Mouse (Mus musculus) spleen, postnatal 14 days (tissue): ENCODE data around the gene Fancd2os.
A peak's percentile ranks its signal among the peaks of the same experiment; 100 is the strongest.

ENCODE experiments used
- DNase-seq, 2 experiments: peaks; one replicate each; pipeline ENCODE4 v3.0.0; 2021 to 2022; ENCODE audit warnings: low spot score in 2 of 2

Gene Fancd2os

DNA sequence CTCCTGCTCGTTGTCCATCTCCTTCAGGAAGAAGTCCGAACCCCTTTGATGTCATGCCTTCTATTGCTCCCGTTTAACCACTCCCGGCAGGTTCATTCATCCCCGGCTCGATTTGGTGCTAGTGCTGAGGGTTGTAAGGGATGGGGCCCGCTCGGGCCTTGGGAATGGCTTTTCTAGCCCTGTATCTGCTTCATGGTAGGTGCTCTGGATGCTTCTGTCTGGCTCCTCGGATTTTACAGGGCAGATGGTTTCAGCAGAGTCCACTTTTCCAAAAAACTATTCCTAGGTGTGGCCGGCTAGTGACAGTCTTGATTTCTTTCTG, 4.7 kb upstream of the Fancd2os start:
- no peak for DNase-seq

DNA sequence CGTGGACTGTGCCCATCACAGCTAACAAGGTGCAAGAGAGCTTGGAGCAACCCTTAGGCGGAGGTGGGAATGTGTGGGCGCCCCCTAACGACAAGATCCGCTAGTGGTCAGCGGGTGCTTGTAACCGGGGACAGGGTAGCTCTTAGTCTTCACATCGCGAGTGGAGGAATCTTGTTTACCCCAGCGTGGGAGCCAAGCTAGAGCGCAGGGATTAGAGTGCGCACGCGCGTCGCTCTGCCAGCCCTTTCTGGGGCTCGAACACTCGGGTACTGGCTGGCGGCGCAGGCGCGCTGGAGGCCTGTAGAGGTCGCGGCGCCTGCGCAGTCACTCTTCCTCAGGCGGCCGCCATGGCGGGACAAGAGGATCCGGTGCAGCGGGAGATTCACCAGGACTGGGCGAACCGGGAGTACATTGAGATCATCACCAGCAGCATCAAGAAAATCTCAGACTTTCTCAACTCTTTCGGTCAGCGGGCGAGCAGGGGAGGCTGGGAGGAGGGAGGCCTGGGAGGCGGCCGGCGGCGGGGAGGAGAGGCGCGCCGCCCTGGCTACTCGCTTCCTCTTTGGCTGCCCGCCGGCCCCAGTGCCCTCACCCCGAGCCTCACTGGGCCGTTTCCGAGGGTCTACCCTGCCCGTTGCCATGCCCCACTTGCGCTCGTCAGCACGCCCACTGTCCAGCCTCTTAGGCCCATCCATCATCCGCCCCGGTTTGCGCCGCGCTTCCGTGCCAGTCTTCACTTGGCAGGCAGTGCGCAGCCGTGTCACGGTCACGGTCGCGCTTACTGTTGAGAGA, 4.1 kb upstream of the Fancd2os start, which contains the start of gene Brk1:
Gene Brk1 (plus strand): TSS at position 341 of the 792 bp plus-strand sequence.
- peak; percentile 67 to 77 for DNase-seq

DNA sequence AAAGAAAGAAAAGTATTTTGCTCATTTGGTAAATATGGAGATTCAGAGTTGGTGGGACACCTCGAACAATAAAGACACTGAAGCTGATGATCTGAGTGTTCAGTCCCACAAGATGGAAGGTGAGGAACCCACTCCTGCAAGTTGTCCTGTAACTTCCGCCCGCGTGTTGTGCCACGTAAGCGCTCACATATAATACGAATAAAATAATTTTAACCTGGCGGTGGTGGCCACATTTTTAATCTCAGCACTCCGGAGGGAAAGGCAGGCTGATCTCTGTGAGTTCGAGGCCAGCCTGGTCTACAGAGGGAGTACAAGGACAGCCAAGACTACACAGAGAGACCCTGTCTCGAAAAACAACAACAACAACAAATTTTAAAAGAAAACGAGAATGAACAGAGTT, 3.5 kb upstream of the Fancd2os start:
- DNase-seq = no peak

DNA sequence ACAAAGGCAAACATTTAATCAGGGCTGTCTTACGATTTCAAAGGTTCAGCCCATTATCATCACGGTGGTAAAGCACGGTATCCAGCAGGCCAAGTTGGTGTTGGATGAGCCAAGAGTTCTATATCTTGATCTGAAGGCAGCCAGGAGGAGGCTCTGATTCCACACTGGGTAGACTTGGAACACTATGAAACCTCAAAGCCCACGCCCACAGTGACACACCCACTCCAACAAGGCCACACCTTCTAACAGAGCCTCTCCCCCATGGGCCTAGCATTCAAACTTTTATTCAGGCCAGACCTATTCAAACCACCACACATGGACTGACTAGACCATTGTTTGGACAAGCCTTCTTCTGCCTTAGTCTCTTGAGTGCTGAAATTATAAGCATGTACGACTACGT, 2.3 kb upstream of the Fancd2os start:
- no peak for DNase-seq

DNA sequence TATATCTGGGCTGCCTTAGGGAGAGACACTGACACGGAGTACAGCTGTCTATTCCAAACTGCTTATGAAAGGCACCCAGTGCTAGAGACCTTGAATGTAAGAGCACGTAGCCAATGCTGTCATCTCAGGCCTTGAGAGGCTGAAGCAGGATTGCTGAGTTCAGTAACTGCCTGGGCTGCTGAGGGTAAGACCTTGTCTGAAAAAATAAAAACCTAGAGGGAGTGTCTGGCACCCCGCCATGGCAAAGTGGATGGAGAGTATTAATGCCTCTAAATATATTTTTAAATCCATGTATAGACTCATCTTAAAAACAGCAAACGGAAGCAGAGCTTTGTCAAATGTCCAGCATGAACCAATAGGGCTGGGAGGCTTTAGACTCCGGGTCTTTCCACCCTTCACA, 682 bp downstream of the Fancd2os start:
- DNase-seq = no peak

DNA sequence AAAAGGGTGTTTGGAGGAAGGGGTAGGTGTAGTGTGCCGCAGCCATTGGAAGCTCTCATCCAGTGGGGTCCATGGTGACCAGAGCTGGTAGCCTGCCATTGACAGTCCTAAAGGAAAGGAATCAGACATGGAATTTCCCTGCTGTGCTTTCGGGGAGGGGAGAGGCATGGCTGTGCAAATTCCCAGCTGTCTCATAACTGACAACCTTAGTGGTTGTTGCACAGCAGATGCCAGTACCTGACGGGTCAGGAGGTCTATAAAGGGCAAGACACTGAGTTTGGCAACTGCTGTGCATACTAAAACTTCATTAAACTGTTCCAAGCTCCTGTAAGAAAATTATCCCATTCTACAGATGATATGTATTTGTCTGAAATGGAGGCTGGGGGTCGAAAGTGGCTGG, 2.6 kb downstream of the Fancd2os start:
- no peak for DNase-seq

DNA sequence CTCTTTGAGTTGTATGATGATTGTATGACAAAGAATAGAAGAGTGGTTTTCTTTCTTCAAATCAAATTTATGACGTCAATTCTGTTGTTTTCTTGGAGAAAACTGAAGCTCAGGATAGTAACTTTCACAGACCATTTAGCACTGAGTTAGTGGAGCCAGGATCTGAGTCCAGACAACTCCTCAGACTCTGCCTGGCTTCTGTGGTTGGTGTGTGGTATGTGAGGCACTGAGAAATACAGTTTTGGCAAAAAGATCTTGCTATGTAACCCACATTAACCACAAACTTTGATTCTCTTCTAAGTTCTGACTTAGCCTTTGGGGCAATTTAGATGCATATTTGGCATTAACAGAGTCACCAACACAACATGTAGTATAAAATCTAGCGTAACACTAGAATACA, 7.9 kb downstream of the Fancd2os start:
- DNase-seq = no peak

DNA sequence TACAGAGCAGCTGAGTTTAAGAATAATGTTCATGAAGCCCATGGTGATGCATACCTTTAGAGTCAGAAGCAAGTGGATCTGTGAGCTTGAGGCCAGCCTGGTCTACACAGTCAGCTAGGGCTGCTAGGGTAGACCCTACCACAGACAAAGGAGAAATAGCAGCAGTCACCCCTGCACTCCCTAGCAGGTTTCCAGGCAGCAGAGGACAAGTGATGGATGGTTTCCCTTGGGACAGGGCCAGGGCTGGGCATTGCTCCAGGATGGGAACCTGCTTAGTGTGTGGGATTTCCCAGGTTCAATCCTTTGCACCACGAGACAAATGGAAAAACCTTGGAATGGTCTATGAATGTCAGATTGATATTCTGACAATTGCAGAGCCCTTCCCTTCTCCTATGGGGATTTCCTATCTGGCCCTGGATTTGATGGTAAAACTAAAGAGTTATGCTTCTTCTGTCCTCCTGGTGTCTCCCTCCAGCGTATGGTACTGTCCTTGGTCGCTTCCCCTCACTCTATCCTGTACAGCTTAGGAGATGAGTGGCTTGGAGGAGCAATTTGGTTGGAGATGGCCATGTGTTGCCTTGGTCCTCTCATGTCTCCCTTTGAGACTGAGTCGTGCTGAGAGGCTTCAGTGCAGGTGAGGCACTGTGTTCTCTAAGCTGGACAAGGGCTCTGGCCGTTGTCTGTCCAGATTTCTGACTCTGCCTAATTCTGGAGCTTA, 13.9 kb downstream of the Fancd2os start:
- no peak for DNase-seq

DNA sequence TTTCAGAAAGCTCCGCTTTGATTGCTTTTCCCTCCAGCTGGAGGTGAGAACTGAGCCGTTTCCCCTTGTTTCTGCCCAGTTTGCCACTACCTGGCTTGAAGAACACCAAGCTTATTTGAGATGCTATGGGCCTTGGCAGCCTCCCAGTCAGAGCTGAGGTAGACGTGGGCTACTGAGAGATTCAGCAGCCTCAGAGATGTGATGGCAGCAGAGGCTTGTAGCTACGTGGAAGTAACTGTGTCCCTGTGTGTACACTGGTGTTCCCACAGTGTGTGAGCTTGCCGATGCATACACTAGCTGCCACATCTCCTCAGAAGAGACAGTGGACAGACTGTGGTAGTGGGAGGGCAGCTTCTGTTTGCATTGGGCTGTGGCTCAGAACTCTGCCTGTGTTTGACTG, 15.4 kb downstream of the Fancd2os start:
- no peak for DNase-seq

DNA sequence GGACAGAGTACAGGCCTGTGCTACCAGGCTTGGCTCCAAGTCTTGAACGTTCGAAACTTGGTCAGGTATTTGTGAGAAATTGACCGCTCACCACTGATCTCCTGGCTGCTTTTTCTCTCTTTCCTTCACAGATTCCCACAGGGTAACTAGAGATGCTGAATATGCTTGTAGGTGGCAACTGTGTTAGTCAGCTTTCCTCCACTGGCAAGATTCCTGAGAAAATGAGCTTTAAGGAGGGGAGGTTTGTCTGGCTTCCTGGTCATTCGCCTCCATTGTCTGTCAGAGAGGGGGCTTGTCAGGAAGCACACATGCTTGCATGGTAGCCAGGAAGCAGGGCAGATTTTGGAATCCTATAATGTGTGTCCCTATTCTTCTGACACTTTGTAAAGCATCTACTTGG, 17.5 kb downstream of the Fancd2os start:
- no peak for DNase-seq

DNA sequence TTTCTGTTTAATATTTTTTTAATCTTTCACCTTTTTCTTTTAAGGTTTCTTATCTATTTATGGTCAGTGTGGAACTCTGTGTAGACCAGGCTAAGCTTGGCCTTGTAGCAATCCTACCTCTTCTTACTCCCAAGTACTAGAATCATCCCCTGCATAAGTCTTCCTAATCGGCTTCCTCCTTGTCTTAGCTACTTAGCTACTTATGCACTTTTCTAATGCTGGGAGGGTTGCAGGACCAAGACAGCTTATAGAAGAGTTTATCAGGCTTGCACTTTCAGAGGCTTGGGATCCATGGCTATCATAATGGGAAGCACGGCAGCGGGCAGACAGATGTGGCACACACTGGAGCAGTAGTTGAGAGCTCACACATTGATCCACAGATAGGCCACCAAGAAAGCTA, 21.2 kb downstream of the Fancd2os start:
- DNase-seq = no peak

DNA sequence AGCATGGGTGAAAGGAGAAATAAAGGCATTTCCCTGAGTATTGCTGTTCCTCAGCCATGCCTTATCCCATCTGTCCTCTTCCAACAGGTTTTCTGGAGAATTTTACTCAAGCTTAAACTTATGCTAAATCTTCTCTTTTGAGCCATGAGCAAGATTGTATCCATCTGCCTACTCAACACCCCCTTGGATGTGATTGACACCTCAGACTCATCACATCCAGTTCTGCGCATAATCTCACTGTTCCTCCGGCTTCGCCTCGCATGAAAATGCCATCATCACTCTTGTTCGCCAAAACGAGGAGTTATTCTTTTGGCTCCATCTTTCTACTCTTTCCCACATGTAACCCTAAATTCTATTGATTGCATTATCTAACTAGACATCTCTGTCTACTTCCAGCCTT, 24.5 kb downstream of the Fancd2os start:
- no peak for DNase-seq

DNA sequence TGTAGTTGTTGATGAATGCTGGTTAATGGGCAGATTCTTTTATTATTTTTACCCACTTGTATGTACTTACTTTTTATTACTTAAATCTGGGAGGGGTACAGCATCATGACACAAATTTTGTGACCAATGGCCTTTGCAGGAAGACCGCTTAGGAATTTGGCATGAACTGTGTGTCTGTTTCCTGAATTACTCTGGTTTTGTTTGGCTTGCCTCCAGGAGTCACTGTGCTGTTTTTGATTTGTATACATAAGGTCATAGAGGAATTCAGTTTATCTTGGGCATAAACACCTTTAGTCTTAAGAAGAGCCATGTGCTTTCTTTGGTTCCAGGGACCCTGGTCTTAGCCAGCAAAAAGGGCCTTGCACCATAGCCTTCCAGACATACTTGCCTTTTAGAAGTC, 36.0 kb downstream of the Fancd2os start:
- DNase-seq = no peak

DNA sequence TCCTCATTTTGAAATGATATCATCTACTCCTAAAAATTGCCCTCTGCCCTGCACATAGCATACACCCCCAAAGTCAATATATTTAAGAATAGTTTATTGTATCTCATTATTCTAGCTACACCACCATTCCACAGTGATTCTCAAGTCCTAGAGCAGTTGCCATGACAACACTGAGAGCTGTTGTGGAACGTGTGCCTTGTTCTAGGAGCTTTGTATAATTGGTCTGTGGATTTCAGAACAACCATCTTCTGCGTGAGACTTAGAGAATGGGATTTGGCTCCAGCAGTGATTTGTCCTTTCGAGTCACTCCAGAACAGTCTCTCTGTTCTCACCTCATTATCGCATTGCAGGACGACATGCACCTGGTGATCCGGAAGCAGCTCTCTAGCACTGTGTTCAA, 40.8 kb downstream of the Fancd2os start:
- DNase-seq = no peak
